Mouse (Mus musculus) cerebellum, adult 2 months (tissue): ENCODE measurements around the gene Tln1. TPM values are rescaled to one million over a fixed set of nuclear protein-coding genes. Genes with fewer than 3 reads are reported as not detected.
A peak's percentile ranks its signal among the peaks of the same experiment; 100 is the strongest.
"Not testable (repeated sequence)": the region's sequence is repeated elsewhere in the genome, so short reads cannot be mapped to it uniquely, and the experiment has no call there.

Experiments used
- DNase-seq, 2 experiments: peaks; one replicate each; pipeline ENCODE4 v3.0.0; 2021
- H3K27ac ChIP-seq: fragments of 200-500 bp; 2 replicates; pipeline ENCODE4 v1.5.1; 2012; ENCODE audit warnings: low read length, control low read depth, inconsistent platforms; ENCODE audit not compliant: insufficient read depth
- H3K27me3 ChIP-seq: fragments of 200-500 bp; 2 replicates; pipeline ENCODE4 v1.6.1; 2012; ENCODE audit warnings: inconsistent platforms, mild to moderate bottlenecking, low read length, moderate library complexity; ENCODE audit not compliant: control insufficient read depth, insufficient read depth
- H3K4me1 ChIP-seq: fragments of 200-500 bp; 2 replicates; pipeline ENCODE4 v1.6.1; 2011; ENCODE audit warnings: low read length; ENCODE audit not compliant: control insufficient read depth, insufficient read depth
- H3K4me3 ChIP-seq: fragments of 200-500 bp; replicated peaks from 2 replicates; pipeline ENCODE3; 2011; ENCODE audit warnings: mild to moderate bottlenecking, low read depth, low read length, control low read depth; ENCODE audit not compliant: insufficient read depth
- CTCF ChIP-seq: fragments of 200-500 bp; IDR thresholded peaks from 2 replicates; pipeline ENCODE4 v1.5.1; 2011; ENCODE audit warnings: low read depth, mild to moderate bottlenecking, control low read depth, low read length, moderate library complexity, borderline replicate concordance; ENCODE audit not compliant: insufficient read depth
- POLR2A ChIP-seq: fragments of 200-500 bp; IDR thresholded peaks from 2 replicates; pipeline ENCODE4 v1.6.1; 2011; ENCODE audit warnings: low read length, control low read depth, borderline replicate concordance; ENCODE audit not compliant: insufficient read depth
- WGBS: fragments of 180-500 bp; shearing (Covaris S2); methylation state at CpG from one replicate; pipeline ENCODE4 v1.1.7; 2018; 5-methylcytosine and 5-hydroxymethylcytosine counted together
- polyA plus RNA-seq: library from polyadenylated mRNA; depleted of rRNA; stranded (reverse); fragments of >200 nt; gene quantifications from 2 replicates; pipeline ENCODE4 v1.2.3, GENCODE M21; 2012; rRNA removed

Tln1 gene
- polyA plus RNA-seq, 1 experiment, result 48.8 TPM

DNA sequence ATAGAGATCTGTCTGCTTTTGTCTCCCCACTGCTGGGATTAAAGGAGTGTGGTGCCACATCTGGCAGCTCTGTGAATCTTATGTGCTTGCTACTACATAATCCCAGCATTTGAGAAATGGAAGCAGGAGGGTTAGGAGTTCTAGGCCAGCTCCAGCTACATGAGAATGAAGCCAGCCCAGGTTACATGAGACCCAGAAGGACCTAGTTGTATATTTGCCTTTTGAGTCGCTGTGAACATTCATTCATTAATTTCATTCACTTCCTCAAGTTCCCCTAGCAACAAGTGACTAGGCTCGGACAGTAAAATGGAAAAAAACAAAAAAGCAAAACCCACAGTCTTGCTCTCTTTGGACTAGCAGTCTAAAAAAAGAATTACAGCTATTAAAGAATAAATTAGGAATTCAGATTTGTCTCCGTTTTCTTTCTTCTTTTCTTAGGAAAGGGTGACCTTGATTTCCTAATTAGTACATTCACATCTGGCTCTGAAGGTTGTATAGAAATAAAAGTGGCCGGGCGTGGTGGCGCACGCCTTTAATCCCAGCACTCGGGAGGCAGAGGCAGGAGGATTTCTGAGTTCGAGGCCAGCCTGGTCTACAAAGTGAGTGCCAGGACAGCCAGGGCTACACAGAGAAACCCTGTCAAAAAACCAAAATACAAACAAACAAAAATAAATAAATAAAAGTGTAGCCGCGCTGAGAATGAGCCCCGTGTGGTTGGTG, 70.2 kb downstream of the Tln1 start:
- Histone ChIP-seq H3K4me3 (peak overlapping the region; percentile 76), H3K27me3 (no peaks in the 10 kb centered on the region), H3K27ac (peak overlapping the region; percentile 2; the same call in 1 of the 2 replicates), H3K4me1 (no peaks in the 10 kb centered on the region; the same call in none of the 2 replicates)
- no peak for TF ChIP-seq CTCF
- no peak for TF ChIP-seq POLR2A
- DNase-seq, result no peak
- 16% methylated on average over 12 of the region's 12 CpGs for WGBS

DNA sequence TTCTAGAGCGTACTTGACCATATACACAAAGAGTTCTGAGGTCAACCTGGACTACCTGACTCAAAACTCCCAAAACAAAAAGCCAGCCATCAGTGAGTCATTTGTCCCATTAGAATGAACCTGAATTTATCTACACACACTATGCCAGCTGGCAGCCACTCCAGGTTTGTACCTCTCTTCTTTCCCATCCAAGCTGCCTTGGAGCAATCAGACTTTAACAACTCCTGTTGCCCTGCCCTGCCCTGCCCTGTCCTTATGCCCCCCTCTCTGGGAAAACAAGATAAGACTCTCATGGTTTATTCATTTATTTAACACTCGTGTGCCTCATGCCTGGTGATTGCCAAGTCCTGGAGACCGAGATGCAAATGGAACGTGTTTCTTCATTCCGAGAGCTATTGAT, 71.7 kb downstream of the Tln1 start:
- Histone ChIP-seq H3K27me3 (no peaks in the 10 kb centered on the region), H3K27ac (no peak overlapping the region), H3K4me3 (no peak overlapping the region), H3K4me1 (no peaks in the 10 kb centered on the region; the same call in none of the 2 replicates)
- DNase-seq, result no peak
- no peak for TF ChIP-seq CTCF
- no peak for TF ChIP-seq POLR2A
- WGBS, result 87% methylated on average over 5 of the region's 5 CpGs

- H3K4me1 ChIP-seq, result no peaks in the 10 kb centered on the region; the same call in 1 of the 2 replicates
- no peak for TF ChIP-seq POLR2A
- no peak for TF ChIP-seq CTCF
- no peaks in the 10 kb centered on the region for H3K27me3 ChIP-seq
- H3K4me3 ChIP-seq, result no peak overlapping the region
- WGBS, result 95% methylated on average over 3 of the region's 3 CpGs
- no peak for DNase-seq
- no peak overlapping the region for H3K27ac ChIP-seq
These were observed 72.9 kb downstream of the Tln1 start for GRCm38 (mm10) chr4:43489611-43490010.

- H3K27ac ChIP-seq, DNase-seq, H3K27me3 ChIP-seq, H3K4me3 ChIP-seq: not testable (repeated sequence)
- WGBS, result 89% methylated on average over 5 of the region's 5 CpGs
- peaks cover 13% of the 10 kb centered on the region for H3K4me1 ChIP-seq
These were observed 76.8 kb downstream of the Tln1 start for GRCm38 (mm10) chr4:43485666-43486065.

GRCm38 (mm10) chr4:43483535-43484091, 78.9 kb downstream of the Tln1 start, which contains the start of gene Sit1:
TSS of gene Sit1 (minus strand) at chr4:43483734.
- no peak for DNase-seq
- H3K4me3 ChIP-seq, result no peak within 1 kb of the TSS
- H3K27ac ChIP-seq, result no peak within 1 kb of the TSS
- H3K4me1 ChIP-seq, result peaks cover 13% of the 10 kb centered on the region
- 81% methylated on average over 12 of the region's 12 CpGs for WGBS
- TF ChIP-seq CTCF, result no peak
- no peak for TF ChIP-seq POLR2A
- no peaks in the 10 kb centered on the region for H3K27me3 ChIP-seq

- DNase-seq, result peak; percentile 54 to 55
- no peak overlapping the region for H3K27ac ChIP-seq
- peaks cover 15% of the 10 kb centered on the region for H3K4me1 ChIP-seq
- TF ChIP-seq CTCF (no peak), POLR2A (no peak)
- H3K27me3 ChIP-seq, result no peaks in the 10 kb centered on the region
- H3K4me3 ChIP-seq, result no peak overlapping the region
- 24% methylated on average over 10 of the region's 10 CpGs for WGBS
These were observed 79.9 kb downstream of the Tln1 start for GRCm38 (mm10) chr4:43482591-43482990.

GRCm38 (mm10) chr4:43481894-43482456, 80.5 kb downstream of the Tln1 start:
- Histone ChIP-seq H3K4me1 (peaks cover 15% of the 10 kb centered on the region), H3K27me3 (no peaks in the 10 kb centered on the region), H3K4me3 (no peak overlapping the region), H3K27ac (no peak overlapping the region)
- no peak for DNase-seq
- TF ChIP-seq CTCF, result no peak
- no peak for TF ChIP-seq POLR2A
- 79% methylated on average over 7 of the region's 7 CpGs for WGBS

Other genes with a start within 250 kb of the Tln1 start
- gene Rusc2, start 180.7 kb downstream of the Tln1 start, polyA plus RNA-seq, result 63.0 and 65.8 TPM in 2 replicates
- 0.87 and 2.0 TPM in 2 replicates for gene Fam166b, start 133.6 kb downstream of the Tln1 start, polyA plus RNA-seq
- gene Tesk1, start 120.8 kb downstream of the Tln1 start, polyA plus RNA-seq, result 51.2 and 56.3 TPM in 2 replicates
- 0.74 and 0.84 TPM in 2 replicates for gene Cd72, start 108.1 kb downstream of the Tln1 start, polyA plus RNA-seq
- gene Sit1, start 79.0 kb downstream of the Tln1 start, polyA plus RNA-seq, result not detected in 2 replicates
- gene Ccdc107, start 69.8 kb downstream of the Tln1 start, polyA plus RNA-seq, result 133 and 137 TPM in 2 replicates
- gene Arhgef39, start 63.0 kb downstream of the Tln1 start, polyA plus RNA-seq, result 2.8 and 3.2 TPM in 2 replicates
- 15.8 and 17.7 TPM in 2 replicates for gene Car9, start 55.7 kb downstream of the Tln1 start, polyA plus RNA-seq
- 18.0 and 21.1 TPM in 2 replicates for gene Tpm2, start 38.9 kb downstream of the Tln1 start, polyA plus RNA-seq
- gene Creb3, start 359 bp downstream of the Tln1 start, polyA plus RNA-seq, result 70.4 and 71.2 TPM in 2 replicates
- 30.3 and 39.2 TPM in 2 replicates for gene Rgp1, start 16.0 kb upstream of the Tln1 start, polyA plus RNA-seq
- 79.8 and 80.0 TPM in 2 replicates for gene Gba2, start 16.2 kb upstream of the Tln1 start, polyA plus RNA-seq
- not detected in 2 replicates for gene Msmp, start 21.8 kb upstream of the Tln1 start, polyA plus RNA-seq
- 140 and 145 TPM in 2 replicates for gene Npr2, start 69.2 kb upstream of the Tln1 start, polyA plus RNA-seq
- 3.8 and 5.7 TPM in 2 replicates for gene Spag8, start 90.9 kb upstream of the Tln1 start, polyA plus RNA-seq
- gene Hint2, start 93.8 kb upstream of the Tln1 start, polyA plus RNA-seq, result 94.3 and 99.6 TPM in 2 replicates
- 21.2 and 21.8 TPM in 2 replicates for gene Tmem8b, start 106.3 kb upstream of the Tln1 start, polyA plus RNA-seq
- 0.77 and 1.0 TPM in 2 replicates for gene Fam221b, start 106.5 kb upstream of the Tln1 start, polyA plus RNA-seq
- not detected in 2 replicates for gene Olfr70, start 138.1 kb upstream of the Tln1 start, polyA plus RNA-seq
- gene Olfr71, start 147.6 kb upstream of the Tln1 start, polyA plus RNA-seq, result not detected in 2 replicates
- gene Hrct1, start 164.5 kb upstream of the Tln1 start, polyA plus RNA-seq, result 1.6 and 1.9 TPM in 2 replicates
- 0.76 and 0.88 TPM in 2 replicates for gene Spaar, start 167.3 kb upstream of the Tln1 start, polyA plus RNA-seq
- gene Olfr159, start 208.3 kb upstream of the Tln1 start, polyA plus RNA-seq, result not detected in 2 replicates